Mouse (Mus musculus): ENCODE data around the gene Gria2.

Gria2 gene

DNA sequence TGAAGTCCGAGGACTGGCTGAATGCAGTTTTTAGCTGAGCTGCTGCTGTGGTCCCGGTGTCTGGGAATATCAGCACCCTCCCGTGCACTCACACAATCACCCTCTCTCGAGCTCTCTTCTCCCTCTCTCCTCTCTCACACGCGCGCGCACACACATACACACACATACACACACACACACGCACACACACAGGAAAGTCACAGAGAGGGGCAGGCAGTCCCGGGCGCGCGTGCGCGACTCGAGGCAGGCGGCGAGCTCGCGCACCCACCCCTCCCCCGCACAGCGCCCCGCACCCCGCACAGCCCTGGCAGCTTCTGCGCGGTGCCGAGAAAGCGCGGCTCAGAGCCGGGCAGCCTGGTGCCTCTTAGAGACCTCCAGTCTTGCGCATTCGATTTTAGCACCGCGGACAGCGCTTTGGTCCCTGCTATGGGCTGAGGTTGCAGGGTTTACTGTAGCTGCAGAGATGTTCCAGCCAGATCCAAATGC is at the start of gene Gria2:
TSS of gene Gria2 (minus strand) at position 240 of the 486 bp plus-strand sequence.
- no peak for DNase-seq (ENCODE audit: low read depth, low spot score)

DNA sequence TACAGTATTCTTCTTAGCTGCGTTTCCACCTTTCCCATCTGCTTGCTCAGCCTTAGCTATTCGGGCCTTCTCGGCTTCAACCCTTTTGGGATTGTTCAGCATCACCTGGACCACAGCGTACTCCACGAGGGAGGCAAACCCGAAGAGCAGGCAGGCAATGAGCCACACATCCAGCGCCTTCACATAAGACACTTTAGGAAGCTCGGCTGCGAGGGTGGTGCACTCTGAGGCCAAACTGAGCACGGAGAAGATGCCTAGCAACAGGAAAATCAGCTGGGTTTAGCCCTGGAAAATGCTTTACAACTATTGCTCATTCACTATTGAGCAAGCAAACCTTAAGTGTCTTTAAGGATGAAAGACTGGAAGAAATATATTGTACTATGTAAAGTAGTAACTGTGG is 48.3 kb upstream of the Gria2 start:
- no peak for DNase-seq (ENCODE audit: low read depth, low spot score)

DNA sequence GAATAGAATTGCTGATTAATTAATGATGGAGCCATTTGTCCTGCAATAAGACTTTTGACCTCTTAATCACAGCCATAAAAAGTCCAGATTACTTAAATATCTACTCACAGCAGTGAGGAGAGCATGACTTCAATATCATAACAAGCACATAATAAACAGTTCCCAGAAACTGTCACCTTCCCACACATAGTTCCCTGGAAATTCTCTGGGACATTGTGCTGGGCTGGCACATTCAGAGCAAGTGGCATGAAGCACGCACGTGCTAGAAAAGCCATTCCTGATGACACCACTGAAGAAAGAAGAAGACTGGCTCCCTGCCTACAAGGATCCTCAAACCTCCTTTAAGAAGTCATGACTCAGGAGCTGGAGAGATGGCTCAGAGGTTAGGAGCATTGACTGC is 43.0 kb upstream of the Gria2 start:
- DNase-seq (ENCODE audit: low read depth, low spot score) = no peak

DNA sequence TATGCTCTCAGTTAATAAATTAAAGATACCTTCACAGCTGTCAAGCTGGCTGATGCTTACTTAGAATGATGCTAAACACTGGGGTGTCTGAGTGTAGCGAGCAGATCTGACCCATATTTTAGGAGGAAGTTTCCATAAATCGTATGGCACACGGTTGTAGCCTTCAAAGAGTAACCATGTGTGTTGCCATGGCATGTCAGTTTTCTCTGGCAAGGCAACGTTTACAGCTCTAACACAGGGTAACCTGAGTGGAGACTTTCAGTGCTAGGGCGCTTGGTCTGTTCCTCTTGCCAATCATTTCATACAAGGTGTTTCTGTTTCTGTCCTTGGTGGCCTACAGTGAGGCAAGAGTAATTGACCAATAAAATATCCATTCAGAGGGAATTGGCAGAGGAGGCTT is 37.2 kb upstream of the Gria2 start:
- DNase-seq (ENCODE audit: low read depth, low spot score) = no peak

DNA sequence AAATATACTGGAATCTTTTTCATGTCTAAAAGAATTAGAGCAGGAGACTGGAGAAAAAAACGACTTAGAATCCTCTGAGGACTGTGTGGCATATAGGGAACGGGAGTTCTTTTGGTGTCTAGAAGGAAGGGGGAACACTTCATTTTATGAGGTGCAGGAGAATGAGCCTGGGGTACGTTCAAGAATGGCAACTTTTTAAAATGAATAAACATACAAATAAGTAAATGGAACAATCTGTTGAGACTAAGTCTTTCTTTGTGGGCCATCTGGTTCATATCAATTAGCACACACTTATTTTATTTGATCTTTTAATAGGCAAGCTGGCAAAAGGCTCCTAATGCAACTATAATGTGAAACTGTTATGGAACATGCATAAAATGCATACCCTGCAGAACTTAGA is 34.9 kb upstream of the Gria2 start:
- DNase-seq (ENCODE audit: low read depth, low spot score) = no peak

DNA sequence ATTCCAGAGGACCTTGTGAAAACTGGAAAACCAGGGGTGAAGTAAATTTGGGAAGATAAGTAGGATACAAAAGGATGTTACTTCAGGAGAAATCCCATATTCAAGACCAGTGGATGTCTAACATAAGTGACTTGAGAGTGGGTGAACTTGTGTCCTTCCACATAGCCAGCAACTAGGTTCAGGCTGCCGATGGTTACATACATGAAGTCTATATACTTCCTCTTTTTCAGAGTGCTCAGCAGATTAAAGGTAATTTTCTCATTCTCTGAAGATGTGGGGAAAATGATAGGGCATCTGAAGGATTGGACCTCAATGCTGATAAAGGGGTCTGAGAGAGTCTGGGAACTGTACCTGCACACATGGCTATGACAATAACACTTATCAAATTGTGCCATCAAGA is 21.3 kb upstream of the Gria2 start:
- DNase-seq (ENCODE audit: low read depth, low spot score) = no peak

DNA sequence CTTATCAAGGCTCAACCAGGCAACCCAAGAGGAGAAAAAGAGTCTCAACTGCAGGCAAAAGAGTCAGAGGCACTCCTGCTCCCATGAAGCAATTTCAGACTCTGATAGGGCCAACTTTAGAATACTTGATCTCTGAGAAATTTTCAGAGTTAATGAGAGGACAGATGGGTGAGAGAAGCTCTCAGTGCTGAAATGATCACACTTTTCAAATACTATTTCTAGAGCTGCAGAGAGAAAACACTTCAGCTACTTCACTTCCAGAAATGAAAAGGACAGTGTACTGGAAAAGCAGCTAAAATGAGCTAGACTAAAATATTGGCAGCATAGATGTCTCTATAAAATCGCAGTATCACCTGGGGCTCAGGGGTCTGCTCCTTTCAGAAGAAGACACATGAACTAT is 16.0 kb upstream of the Gria2 start:
- no peak for DNase-seq (ENCODE audit: low read depth, low spot score)

DNA sequence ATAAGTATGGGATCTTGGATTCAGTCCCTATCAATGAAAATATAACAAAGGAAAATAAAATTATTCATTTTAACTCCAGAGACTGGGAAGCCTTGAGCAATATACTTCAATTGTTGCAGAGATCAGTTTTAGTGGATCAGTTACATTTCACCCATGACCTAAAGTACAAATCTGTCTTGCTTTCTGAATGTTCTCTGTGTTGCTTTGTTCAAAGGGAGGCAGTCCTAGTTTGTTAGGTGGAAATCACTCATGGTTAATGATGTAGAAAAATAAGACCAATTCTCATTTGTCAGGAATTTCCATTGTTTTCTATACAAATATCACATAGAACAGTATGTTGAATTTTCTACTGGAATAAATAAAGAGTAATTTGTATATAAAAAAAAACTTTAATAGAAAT is 11.1 kb upstream of the Gria2 start:
- no peak for DNase-seq (ENCODE audit: low read depth, low spot score)

DNA sequence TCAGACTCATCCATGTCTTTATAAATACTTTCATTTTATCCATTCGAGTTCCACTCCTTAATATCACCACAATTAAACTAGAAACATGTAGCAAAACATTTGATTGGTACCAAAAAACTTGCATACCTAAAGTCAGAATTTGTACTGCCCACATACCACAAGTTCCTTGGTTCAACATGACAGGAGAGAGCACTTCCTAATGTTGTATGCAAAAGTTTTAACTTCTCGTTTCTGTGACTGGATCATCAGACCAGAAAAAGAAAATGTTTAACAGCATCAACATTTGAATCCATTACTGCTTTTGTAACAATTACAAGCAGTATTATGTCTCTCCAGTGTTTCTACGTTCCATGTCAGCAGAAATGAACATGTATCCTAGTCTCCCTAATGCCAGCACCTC is 9.6 kb upstream of the Gria2 start:
- DNase-seq (ENCODE audit: low read depth, low spot score) = no peak

DNA sequence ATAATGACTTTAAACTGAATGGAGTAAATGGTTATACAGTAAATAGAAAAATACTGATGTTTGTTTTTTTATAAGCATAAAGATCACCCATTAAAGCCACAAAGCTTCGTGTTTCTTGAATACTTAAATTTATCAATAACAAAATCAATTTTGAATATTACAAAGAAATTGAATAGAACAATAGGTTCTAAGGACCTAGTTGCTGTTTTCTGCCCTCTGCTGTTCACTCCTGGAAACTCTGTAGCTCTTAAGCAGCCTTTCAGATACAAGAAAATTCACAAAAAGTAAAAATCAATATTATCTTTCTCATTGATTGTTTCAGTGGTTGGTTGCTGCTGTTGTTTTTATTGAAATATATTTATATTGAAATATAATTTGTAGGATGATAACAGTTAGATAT is 2.7 kb upstream of the Gria2 start:
- DNase-seq (ENCODE audit: low read depth, low spot score) = no peak

DNA sequence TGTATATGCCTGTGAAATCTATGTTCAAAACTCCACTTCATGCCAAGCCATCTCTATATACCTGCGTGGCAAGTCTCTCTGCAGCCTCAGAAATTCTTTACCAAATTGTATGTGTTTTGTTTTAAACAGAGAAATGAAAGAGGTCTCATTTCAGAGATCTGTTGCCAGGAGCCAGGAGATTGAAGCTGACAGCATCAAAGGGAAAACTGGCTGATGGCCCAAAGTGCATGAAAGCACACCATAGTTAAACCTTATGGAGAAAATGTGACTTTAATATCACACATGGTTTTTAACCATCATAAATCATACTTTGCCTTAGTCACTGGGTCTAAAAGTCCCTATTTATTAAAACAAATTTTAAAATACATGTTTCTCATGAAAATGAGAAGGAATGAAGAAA is 1.2 kb upstream of the Gria2 start:
- no peak for DNase-seq (ENCODE audit: low read depth, low spot score)

DNA sequence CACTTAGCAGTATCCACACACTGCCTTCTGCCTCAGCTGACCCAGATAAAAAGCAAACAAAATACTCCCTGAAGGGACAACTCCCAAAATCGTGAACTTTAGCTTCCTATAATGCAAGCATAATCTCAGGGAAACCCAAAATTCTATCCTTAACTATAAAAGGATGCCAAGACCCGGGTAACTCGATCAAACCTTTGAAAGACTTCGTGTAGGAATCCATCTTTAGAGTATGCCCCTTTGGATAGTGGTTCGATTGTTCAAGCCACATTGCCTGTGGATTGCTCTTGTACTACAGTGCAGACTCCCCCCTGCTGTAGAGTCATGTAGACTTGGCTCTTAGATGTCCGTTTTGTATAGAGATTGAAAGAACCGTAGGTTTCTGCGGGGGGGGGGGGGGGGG is 576 bp upstream of the Gria2 start:
- no peak for DNase-seq (ENCODE audit: low read depth, low spot score)

DNA sequence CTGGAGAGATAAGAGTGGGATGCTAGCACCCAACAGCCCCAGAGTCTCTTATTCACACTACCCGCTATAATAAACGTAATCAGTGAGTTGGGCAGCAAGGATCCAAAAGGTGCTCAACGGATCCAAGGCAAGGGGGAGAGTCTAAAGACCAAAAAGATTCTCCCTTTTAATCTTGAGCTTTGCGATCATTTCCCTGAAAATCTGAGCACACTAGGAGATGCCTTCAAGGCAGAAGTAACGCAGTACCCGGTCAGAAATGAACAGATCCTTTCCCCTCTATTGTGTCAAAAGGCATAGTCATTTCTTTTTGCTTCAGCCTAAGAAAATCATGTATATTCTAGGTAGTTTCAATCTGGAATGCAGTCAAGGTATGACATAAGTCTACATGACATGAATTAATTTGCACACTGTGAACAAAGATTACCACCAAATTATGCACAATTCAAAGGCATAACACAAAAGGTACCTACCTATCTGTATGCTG is 766 bp downstream of the Gria2 start:
- no peak for DNase-seq (ENCODE audit: low read depth, low spot score)

DNA sequence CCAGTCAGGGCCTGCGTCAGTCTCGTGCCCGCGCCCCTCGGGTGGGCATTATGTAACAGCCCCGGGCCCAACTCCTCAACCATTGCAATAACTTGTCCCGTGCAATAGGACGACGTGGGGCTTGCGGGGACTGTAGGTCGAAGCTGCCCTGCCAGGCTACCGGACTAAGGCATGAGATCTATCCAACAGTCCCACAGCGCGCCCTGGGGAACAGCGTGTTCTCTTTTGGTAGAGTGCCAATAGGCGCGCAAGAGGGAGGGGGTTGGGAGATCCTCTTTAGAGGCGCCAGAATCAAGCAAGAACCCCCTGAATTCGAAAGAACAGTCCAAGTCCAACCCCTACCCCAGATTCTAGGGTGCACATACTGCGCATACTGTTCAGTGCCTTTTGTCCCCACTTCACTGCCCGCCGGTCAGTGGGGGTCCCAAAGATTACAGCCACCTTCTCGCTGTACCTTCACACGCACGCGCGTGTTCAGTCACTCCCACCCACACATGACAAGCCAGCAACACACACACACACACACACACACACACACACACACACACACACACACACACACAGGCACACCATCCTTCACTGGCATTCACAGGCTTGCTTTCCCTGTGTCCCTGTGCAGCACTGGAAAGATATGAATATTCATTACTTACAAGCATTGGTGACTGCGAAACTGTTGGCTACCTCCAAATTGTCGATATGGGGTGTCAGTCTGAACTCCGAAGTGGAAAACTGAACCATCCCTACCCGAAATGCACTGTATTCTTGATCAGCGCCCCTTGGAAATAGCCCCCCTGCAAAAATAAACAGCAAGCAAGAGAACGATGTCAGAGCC is 1.4 kb downstream of the Gria2 start:
- no peak for DNase-seq (ENCODE audit: low read depth, low spot score)

DNA sequence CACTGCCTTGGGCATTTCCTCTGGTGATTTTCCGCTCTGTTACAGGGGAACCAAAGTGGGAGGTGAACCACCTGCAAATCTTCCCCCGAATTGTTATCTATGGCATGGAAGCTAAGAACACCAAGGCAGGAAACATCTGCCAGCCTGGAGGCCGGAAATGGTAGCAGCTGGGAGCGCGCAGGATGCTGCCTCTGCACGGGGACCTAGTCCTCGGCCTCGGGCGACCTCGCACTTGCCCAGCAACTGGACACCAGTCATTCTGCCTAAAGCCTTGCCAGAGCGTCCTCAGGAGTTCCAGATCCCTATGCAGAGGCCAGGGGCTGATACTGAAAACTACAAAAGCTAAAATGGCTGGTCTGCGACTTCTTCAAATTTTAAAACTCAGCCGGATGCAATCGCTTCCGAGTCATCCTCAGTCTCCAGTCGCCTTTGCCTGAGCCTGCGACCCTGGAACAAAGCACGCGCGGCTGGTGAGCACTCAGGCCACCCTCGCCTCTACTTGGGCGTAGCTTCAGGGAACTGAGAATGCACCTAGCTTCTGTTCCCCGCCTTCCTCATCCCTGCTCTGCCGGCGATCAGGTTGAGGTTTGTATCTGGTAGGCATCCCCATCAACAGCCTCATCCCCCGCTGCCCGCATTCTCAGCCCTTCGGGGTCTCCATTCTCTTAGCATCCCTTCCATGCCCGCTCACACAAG is 2.2 kb downstream of the Gria2 start:
- DNase-seq (ENCODE audit: low read depth, low spot score) = no peak

DNA sequence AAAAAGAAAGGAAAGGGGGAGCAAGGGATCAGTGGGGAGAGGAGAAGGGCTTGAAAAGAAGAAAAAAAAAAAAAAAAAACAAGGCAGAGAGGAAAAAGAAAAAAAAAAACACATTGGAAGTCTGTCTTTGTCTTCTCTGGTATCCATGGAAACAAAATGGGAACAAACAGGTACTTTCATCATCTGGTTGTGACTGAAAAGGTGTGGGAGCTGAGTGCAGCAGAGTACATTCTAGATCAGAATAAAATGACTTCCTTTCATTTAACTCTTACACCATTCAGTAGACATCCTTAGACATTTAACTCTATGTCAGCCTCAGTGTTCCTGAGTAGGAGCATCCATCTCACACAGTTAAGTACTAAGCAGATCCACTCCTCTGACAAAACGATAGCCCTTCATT is 4.7 kb downstream of the Gria2 start:
- no peak for DNase-seq (ENCODE audit: low read depth, low spot score)

DNA sequence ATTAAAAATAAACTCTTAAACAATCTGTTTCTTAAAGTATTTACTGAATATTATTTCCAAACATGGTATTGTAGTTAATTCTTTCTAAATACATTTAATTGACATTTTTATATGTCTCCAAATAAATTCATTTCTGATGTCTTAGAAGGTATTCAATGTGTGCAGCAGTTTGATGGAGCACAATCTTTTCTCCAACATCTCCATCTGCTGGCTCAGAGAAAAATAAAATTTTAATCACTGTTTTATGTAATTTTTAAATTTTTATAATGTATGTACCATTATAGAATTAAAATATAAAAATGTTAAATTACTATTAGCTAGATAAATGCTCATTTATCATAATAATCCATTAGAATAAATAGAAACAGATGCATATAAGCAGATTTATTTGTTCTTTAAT is 5.9 kb downstream of the Gria2 start:
- no peak for DNase-seq (ENCODE audit: low read depth, low spot score)

DNA sequence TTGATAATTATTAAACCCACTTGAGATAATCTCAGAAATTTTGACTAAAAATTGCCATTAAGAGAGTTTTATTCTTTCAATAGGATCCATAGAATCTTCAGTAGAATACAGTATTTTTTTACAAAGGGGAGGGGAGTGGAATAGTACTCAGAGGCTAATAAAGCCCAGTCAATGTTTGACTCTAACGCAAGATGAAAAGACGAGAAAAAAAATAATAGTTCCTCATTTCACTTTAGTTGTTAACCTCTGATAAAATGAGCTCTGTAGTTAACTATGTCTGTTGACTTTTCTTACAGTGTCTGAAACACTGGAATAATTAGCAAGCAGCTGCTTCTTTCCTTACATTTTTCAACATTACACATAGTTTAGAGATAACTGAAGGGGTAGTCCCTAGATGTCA is 7.4 kb downstream of the Gria2 start:
- DNase-seq (ENCODE audit: low read depth, low spot score) = no peak

DNA sequence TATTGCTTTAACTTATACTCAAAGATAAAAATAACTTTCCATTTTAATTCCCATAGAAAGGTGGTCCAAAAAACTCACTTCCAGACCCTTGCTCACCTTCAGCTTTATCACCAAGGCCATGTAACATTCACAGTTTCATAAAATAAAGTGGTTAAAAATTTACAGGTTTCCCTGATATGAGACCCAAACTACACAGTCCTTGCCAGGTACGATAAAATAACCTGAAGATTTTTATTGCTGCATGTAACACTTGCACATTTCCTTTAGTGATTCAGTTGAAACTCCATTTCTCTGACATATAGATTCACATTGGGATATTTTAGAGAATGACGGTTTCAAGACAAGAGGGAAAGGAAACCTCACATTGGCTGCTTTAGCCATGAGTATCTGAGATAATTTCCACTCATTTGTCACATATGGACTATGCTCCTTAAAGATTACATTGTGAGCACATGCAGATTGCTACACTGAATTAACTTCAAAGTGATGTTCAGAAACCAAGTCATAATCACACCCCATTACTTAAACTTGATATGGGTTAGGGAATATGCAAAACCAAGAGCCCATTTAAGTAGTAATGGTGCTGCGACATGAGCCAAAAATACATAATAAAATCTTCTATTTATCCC is 15.4 kb downstream of the Gria2 start:
- DNase-seq (ENCODE audit: low read depth, low spot score) = no peak

DNA sequence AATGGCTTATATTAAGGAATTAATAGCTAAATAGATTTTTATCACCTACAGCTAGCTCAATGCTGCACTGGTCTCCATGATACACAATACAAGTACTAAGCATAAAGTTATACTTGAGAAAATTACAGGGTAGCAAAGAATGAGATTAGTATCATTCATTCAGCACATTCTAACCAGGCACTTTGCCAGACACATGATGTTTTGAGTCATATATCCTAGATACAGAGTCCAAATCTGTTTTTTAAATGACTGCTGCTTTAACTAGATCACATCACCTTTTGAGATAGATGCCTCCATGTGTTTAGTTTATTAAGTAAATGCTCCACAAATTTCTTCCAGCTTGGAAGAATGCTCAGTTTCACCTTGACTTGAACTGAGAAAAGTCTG is 21.5 kb downstream of the Gria2 start:
- no peak for DNase-seq (ENCODE audit: low read depth, low spot score)

DNA sequence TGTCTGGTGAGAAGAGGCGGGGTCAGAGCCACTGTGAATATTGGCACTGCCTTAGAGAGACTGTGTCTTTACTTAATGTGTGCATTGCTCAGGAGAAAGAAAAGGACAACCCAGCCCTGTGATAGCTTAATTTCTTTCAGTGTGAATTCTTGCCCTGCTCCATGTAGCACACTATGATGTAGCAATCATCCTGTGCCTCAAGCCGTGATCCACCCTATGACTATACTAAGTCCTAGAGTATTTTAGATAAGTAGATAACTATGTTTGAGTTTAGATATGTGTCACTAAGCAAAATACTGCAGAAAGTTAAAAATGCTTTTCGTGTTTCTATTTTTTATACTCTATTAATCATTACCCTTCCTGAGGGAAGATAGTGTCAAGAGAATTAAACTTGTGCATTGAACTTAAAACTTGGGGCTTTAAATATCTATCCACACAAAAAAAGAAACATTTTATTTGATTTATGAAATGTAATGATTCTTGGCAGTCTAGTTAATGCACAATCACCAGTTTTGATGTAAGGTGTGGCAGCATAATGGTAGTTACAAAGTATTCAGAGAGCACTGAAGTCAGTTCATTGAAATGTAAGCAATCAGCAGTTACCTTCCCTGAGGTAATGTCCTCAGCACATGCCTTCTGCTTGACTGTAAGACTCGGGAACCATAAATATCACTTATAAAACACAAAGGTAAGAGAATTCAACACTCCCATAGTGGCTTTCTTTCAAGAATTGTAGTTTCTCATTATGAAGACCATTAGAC is 22.1 kb downstream of the Gria2 start:
- DNase-seq (ENCODE audit: low read depth, low spot score) = no peak

DNA sequence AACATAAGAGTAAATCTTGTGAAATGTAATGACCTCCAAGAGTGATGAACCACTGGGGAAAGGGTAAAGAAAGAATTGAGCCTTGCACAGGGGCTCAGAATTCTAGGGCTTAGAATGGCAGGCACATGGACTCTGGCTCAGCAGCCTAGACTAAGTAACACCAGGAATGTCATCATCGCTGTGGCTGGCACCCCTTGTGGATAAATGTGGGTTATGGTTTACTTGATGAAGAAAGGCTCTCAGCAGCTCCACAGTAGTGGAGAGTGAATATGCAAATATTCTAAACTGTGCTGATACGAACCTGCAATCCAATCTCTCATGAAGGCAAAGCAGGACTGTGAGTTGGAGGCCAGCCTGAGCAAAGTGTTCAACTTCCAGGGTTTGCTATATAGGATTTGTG is 26.0 kb downstream of the Gria2 start:
- no peak for DNase-seq (ENCODE audit: low read depth, low spot score)

Measured in retina, adult 2 months (tissue).